Mouse (Mus musculus) forebrain, embryonic 16.5 days (tissue): ENCODE data around the gene Gm17455. TPM values are rescaled to one million over a fixed set of nuclear protein-coding genes. Genes with fewer than 3 reads are reported as not detected.

Source experiments
- ATAC-seq: fragments of 200-750 bp; cut with Nextera tagmentation; 2 replicates; pipeline ENCODE4 v1.8.0; 2017; ENCODE audit warnings: mild to moderate bottlenecking, moderate library complexity
- H3K27ac ChIP-seq: fragments of 300-500 bp; sonication (generic); 2 replicates; pipeline ENCODE4 v1.5.1; 2014; ENCODE audit warnings: low read length, control low read depth
- H3K27me3 ChIP-seq: fragments of 300-500 bp; sonication (generic); replicated peaks from 2 replicates; pipeline ENCODE4 v1.6.1; 2014; ENCODE audit warnings: low read length; ENCODE audit not compliant: control insufficient read depth, insufficient read depth
- H3K36me3 ChIP-seq: fragments of 300-500 bp; sonication (generic); 2 replicates; pipeline ENCODE4 v1.6.1; 2014; ENCODE audit not compliant: control insufficient read depth, insufficient read depth
- H3K4me1 ChIP-seq: fragments of 300-500 bp; sonication (generic); replicated peaks from 2 replicates; pipeline ENCODE4 v1.6.1; 2014; ENCODE audit warnings: low read length; ENCODE audit not compliant: control insufficient read depth, insufficient read depth
- H3K4me2 ChIP-seq: fragments of 300-500 bp; sonication (generic); 2 replicates; pipeline ENCODE4 v1.6.1; 2014; ENCODE audit warnings: mild to moderate bottlenecking, low read length, control low read depth
- H3K4me3 ChIP-seq: fragments of 300-500 bp; sonication (generic); replicated peaks from 2 replicates; pipeline ENCODE4 v1.5.1; 2014; ENCODE audit warnings: mild to moderate bottlenecking, low read length, control low read depth
- H3K9ac ChIP-seq: fragments of 300-500 bp; sonication (generic); replicated peaks from 2 replicates; pipeline ENCODE4 v1.6.1; 2014; ENCODE audit warnings: low read depth, low read length, control low read depth
- H3K9me3 ChIP-seq: fragments of 300-500 bp; sonication (generic); 2 replicates; pipeline ENCODE4 v1.6.1; 2016; ENCODE audit warnings: low read length; ENCODE audit not compliant: control insufficient read depth
- WGBS: fragments of 180-500 bp; shearing (Covaris S2); extraction: QIAGEN DNeasy Blood & Tissue Kit; methylation state at CpG from one replicate; pipeline ENCODE4 v1.1.7; 2014; 5-methylcytosine and 5-hydroxymethylcytosine counted together
- polyA plus RNA-seq: library from polyadenylated mRNA; unstranded; fragments of >200 nt; fragmentation: Nextera tagmentation; extraction: Ambion mirVana; gene quantifications from 2 replicates; pipeline ENCODE4 v1.2.1, GENCODE M21; 2015

Gm17455 gene
- polyA plus RNA-seq, 1 experiment from 2014 or later: 5.7 TPM

DNA sequence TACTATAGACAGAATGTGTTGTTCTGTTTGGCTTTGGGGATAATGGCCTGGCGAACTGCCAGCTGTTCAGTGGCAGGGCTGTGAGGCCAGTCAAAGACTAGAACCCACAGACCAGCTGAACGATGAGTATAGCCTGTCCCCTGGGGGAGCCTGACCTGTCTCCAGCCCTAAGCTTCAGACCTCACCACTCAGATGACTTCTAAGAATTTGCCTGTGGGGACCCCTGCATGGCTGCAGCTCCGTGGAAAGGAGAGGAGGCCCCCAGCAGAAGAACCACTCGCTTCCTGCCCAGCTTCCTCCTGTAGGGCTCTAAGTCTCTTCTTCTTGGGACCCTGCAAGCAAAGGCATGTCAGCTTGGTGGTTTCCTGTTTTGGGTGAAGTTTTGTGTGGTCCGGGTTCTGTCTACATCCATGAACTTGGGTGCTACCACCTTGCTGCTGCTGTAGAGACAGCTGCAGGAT, 28.9 kb upstream of the Gm17455 start:
- no peak overlapping the region for H3K27ac ChIP-seq
- H3K36me3 ChIP-seq: no peaks in the 10 kb centered on the region
- no peak overlapping the region for H3K9ac ChIP-seq
- no peaks in the 10 kb centered on the region for H3K9me3 ChIP-seq
- ATAC-seq: no peak
- no peaks in the 10 kb centered on the region for H3K27me3 ChIP-seq
- no peak overlapping the region for H3K4me3 ChIP-seq
- WGBS: 75% methylated on average over 5 of the region's 5 CpGs
- no peak overlapping the region for H3K4me2 ChIP-seq
- H3K4me1 ChIP-seq: peaks cover 9% of the 10 kb centered on the region; the same call in 1 of the 2 replicates

DNA sequence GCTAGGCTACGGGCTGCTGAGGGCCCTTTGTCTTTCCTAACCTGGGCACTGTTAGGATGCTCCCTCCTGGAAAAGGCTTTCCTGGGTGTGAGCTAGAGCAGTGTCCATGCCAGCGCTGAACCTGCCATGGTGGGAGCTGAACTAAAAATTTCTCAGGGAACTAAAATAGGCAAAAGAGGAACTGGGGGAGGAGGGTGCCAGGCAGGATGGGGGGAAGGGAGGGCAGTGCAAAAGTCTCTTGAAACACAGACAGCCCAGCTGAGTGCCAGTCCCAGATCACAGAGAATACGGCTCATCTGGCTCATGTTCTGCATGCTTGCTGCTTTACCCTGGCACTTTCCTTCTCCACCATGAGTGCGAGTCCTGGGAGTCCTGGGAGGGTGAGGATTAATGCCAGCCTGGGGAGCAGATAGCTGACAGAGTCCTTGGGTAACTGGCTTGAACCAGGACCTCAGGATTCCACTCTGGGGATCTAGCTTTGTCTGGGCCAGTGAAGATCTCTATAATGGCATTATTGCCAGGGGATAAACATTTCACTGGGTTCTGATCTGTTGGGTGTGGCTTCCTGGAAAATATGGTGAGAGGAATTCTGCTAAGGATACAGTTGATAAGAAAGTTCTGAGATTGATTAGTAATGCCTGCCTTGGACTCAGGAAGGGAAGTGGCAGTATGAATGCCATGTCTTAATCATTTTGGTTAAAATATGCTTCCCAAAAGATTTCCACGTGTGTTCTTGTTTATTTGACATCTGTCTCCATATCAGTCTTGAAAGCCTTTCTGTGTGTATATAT, 27.7 kb upstream of the Gm17455 start:
- Histone ChIP-seq H3K4me1 (peaks cover 9% of the 10 kb centered on the region; the same call in 1 of the 2 replicates), H3K27ac (no peak overlapping the region), H3K9ac (no peak overlapping the region), H3K4me3 (no peak overlapping the region), H3K36me3 (no peaks in the 10 kb centered on the region), H3K27me3 (no peaks in the 10 kb centered on the region), H3K9me3 (no peaks in the 10 kb centered on the region), H3K4me2 (no peak overlapping the region)
- no peak for ATAC-seq
- WGBS: 86% methylated on average over 5 of the region's 5 CpGs

DNA sequence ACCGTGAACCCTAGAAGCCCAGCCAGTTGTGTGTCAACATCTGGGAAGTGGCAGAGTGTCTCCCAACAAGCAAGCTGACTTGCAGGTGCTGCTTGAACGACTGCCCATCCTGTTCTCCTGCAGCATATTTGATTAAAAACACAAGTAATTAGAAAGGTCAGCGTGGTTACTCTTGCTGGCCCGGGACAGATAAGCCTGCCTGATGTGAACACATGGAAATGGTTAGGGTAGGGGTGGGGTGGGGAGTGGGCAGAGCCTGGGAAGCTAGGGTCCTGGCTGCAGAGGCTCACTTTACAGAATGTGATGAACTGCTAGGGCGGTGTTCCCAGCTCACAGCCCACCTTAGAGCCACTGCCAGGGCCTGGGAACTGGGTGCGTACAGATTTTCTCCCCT, 26.0 kb upstream of the Gm17455 start:
- H3K4me1 ChIP-seq: peaks cover 9% of the 10 kb centered on the region; the same call in 1 of the 2 replicates
- no peak overlapping the region for H3K4me2 ChIP-seq
- H3K36me3 ChIP-seq: no peaks in the 10 kb centered on the region
- H3K27me3 ChIP-seq: no peaks in the 10 kb centered on the region
- 78% methylated on average over 6 of the region's 6 CpGs for WGBS
- H3K27ac ChIP-seq: no peak overlapping the region
- no peak for ATAC-seq
- H3K4me3 ChIP-seq: no peak overlapping the region
- no peaks in the 10 kb centered on the region for H3K9me3 ChIP-seq
- H3K9ac ChIP-seq: no peak overlapping the region

DNA sequence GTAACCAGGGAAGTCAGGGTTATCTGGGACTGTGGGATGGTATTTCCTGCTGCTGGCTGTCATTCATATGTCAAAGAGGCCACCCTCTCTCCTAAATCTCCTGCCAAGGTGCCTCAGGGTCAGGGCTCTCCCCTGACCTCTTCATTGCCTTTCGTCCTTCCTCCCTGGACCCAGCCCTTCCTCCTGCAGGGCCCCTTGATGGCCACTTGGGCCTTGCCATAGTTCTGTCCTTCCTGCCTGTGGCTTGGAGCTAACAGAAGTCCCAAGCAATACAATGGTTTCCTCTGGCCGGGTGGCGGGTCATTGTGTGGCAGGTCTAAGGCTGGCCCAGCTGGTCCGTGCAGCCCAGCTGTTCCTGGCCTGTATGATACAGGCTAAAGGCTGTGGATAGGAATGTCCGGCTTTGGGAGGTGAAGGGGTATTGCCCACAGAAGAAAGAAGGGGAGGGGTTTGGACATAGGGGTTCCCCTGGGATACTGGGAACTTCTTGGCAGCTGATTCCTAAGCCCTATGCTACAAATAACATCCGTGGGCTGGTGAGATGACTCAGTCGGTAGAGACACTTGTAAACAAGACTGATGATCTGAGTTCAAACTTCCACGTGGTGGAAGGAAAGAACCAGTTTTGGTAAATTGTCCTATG, 25.5 kb upstream of the Gm17455 start:
- no peak overlapping the region for H3K27ac ChIP-seq
- no peaks in the 10 kb centered on the region for H3K27me3 ChIP-seq
- H3K4me2 ChIP-seq: no peak overlapping the region
- no peaks in the 10 kb centered on the region for H3K9me3 ChIP-seq
- ATAC-seq: no peak
- H3K36me3 ChIP-seq: no peaks in the 10 kb centered on the region
- no peak overlapping the region for H3K4me3 ChIP-seq
- WGBS: 71% methylated on average over 8 of the region's 8 CpGs
- no peak overlapping the region for H3K9ac ChIP-seq
- peaks cover 9% of the 10 kb centered on the region; the same call in 1 of the 2 replicates for H3K4me1 ChIP-seq

DNA sequence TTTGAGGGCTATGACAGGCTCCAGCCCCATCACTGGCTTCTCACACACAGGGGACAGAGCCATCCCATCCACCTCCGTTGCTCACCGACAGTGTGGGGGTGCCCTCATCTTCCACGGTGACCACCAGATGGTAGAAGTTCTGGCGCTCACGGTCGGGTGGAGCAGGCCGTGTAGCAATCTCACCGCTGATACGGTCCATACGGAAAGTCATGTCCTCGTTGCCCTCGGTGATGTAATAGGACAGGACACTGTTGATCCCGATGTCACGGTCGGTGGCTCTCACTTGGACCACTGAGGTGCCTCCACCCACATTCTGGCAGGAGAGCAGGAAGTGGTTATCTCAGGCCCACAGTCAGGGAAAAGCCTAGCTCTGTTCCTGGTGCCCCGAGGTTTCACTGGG, 22.8 kb upstream of the Gm17455 start:
- no peak for ATAC-seq
- 93% methylated on average over 16 of the region's 16 CpGs for WGBS
- Histone ChIP-seq H3K36me3 (no peaks in the 10 kb centered on the region), H3K9ac (no peak overlapping the region), H3K9me3 (no peaks in the 10 kb centered on the region), H3K27me3 (no peaks in the 10 kb centered on the region), H3K4me2 (no peak overlapping the region), H3K4me3 (no peak overlapping the region), H3K4me1 (no peaks in the 10 kb centered on the region), H3K27ac (no peak overlapping the region)

DNA sequence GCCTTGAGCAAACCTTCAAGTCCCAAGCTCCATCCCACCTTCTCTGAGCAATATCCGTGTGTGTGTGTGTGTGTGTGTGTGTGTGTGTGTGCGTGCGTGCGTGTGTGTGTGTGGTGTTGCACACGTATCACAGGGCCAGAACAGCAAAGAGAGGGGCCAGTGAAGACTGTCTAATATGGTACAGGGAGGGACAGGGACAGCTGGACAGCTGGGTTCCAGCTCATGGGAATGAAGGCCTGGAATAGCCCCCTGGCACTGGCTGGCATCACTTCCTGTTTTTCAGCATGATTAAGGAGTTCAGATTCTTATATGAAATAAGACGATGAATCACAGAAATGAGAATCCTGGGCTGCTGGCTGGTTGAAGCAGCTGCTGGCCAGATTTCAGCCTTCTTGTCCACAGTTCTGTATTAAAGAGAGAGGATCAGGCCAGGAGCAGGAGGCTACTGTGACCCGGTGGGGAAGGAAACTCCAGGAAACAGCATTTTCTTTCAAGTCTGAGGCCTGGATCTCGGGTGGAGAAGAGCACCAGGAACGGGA, 20.0 kb upstream of the Gm17455 start:
- no peak overlapping the region for H3K27ac ChIP-seq
- no peak overlapping the region for H3K4me3 ChIP-seq
- no peaks in the 10 kb centered on the region for H3K4me1 ChIP-seq
- no peaks in the 10 kb centered on the region for H3K27me3 ChIP-seq
- no peaks in the 10 kb centered on the region for H3K9me3 ChIP-seq
- H3K9ac ChIP-seq: no peak overlapping the region
- ATAC-seq: no peak
- no peaks in the 10 kb centered on the region for H3K36me3 ChIP-seq
- WGBS: 74% methylated on average over 9 of the region's 9 CpGs
- no peak overlapping the region for H3K4me2 ChIP-seq

DNA sequence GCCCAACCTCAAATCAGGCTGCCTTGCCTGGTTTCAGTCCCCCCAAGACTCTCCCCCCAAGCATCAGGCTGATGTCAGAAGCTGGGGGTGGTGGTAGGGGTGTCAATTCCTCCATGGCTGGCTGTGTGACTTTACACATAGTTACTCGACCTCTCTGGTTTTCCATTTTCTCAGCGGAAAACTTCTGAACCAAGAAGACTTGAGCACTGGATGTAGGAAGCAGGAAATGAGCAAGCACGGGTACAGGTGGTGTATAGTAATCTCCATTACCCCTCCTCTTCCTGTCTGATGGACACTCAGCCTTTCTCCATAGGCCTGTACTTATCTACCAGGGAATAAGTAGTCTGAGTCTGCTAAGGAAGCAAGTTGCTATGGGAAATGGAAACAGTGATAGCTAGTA, 19.3 kb upstream of the Gm17455 start:
- 78% methylated on average over 3 of the region's 3 CpGs for WGBS

DNA sequence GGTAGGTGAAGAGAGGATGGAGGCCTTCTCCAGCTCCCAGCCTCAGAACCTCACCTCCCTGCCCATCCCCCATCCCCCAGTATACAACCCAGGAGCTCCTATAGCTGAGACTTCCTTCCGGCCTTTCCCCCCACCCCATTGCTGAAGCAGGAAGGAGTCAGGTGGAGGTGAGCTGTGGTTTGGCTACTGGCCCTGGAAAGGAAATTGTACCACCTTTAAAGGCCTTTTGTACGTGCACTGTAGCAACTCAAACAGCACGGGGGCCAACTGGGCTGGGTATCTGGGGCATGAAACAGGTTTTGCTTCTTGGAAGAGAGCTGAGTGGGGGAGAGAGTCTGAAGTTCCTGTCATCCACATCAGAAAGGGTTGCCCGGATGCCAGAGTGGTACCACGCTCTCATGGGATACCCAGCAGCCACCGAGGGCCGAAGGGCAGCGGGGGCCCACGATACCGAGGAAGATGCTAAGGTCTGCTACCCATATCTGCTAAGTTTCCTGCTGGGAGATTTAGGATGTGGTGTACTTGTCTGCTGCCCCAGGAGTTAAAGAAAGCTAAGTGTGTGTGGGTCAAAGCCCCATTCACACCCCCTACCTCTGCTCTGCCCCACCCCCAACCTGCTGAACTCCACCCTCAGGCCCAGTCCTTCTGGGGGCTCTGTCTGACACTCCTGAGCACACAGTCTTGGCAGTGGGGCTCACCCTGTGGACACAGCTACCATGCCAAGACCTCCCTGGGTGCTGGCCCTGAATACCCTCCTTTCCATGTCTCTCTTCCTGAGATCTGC, 18.2 kb upstream of the Gm17455 start:
- ATAC-seq: no peak
- WGBS: 70% methylated on average over 10 of the region's 10 CpGs
- H3K9me3 ChIP-seq: no peaks in the 10 kb centered on the region
- no peak overlapping the region for H3K4me3 ChIP-seq
- H3K9ac ChIP-seq: no peak overlapping the region
- H3K27ac ChIP-seq: no peak overlapping the region
- no peaks in the 10 kb centered on the region for H3K36me3 ChIP-seq
- no peaks in the 10 kb centered on the region for H3K27me3 ChIP-seq
- no peaks in the 10 kb centered on the region for H3K4me1 ChIP-seq
- no peak overlapping the region for H3K4me2 ChIP-seq

More for the DNA sequence above, 19.3 kb upstream of the Gm17455 start:
- ATAC-seq: no peak
- H3K4me2 ChIP-seq: no peak overlapping the region
- no peaks in the 10 kb centered on the region for H3K9me3 ChIP-seq
- no peak overlapping the region for H3K4me3 ChIP-seq
- no peaks in the 10 kb centered on the region for H3K36me3 ChIP-seq
- no peaks in the 10 kb centered on the region for H3K27me3 ChIP-seq
- H3K27ac ChIP-seq: no peak overlapping the region
- no peaks in the 10 kb centered on the region for H3K4me1 ChIP-seq
- no peak overlapping the region for H3K9ac ChIP-seq

DNA sequence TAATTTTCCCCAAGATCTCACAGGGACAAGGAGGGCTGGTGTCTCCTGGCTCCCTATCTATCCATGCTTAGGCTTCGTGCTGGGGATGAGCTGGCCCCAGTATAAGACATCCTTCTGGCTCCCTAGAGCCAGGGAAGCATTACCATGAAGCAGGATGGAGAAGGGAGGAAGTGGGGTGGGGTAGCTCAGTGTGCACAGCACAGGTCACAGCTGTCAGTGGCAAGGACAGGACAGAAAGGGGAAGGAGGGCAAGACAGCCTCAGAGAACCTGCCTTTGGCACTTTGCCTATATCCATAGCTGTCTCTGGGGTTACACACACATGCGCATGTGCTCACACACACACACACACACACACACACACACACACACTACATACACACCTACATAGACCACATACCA, 11.2 kb upstream of the Gm17455 start:
- no peaks in the 10 kb centered on the region for H3K9me3 ChIP-seq
- H3K4me2 ChIP-seq: no peak overlapping the region
- ATAC-seq: no peak
- H3K36me3 ChIP-seq: no peaks in the 10 kb centered on the region
- WGBS: 62% methylated on average over 1 of the region's 2 CpGs
- H3K9ac ChIP-seq: no peak overlapping the region
- 0 out of 2 replicates have a peak, but pooled peaks cover 4% of the 10 kb centered on the region for H3K4me1 ChIP-seq
- no peak overlapping the region for H3K4me3 ChIP-seq
- no peak overlapping the region for H3K27ac ChIP-seq
- no peaks in the 10 kb centered on the region for H3K27me3 ChIP-seq
